Mouse (Mus musculus) olfactory bulb, adult 2 months (tissue): Measurements from ENCODE around the gene Hist1h4f. TPM values are rescaled to one million over a fixed set of nuclear protein-coding genes. Genes with fewer than 3 reads are reported as not detected.
"Not testable (repeated sequence)": the region's sequence is repeated elsewhere in the genome, so short reads cannot be mapped to it uniquely, and the experiment has no call there.

Experiments used
- H3K27ac ChIP-seq: fragments of 200-500 bp; 2 replicates; pipeline ENCODE4 v1.5.1; 2012; ENCODE audit warnings: low read depth, low read length; ENCODE audit not compliant: insufficient read depth
- H3K4me1 ChIP-seq: fragments of 200-500 bp; 2 replicates; pipeline ENCODE4 v1.6.1; 2012; ENCODE audit warnings: low read length; ENCODE audit not compliant: control insufficient read depth, insufficient read depth
- H3K4me3 ChIP-seq: fragments of 200-500 bp; 2 replicates; pipeline ENCODE4 v1.5.1; 2012; ENCODE audit warnings: mild to moderate bottlenecking, low read depth, low read length, moderate library complexity; ENCODE audit not compliant: insufficient read depth
- CTCF ChIP-seq: fragments of 200-500 bp; IDR thresholded peaks from 2 replicates; pipeline ENCODE4 v1.5.1; 2012; ENCODE audit warnings: low read depth, mild to moderate bottlenecking, low read length, moderate library complexity; ENCODE audit not compliant: insufficient read depth
- POLR2A ChIP-seq: fragments of 200-500 bp; IDR thresholded peaks from 2 replicates; pipeline ENCODE4 v1.6.1; 2012; ENCODE audit warnings: mild to moderate bottlenecking, low read depth, low read length, moderate library complexity; ENCODE audit not compliant: insufficient read depth
- WGBS: fragments of 180-500 bp; shearing (Covaris S2); methylation state at CpG from one replicate; pipeline ENCODE4 v1.1.7; 2018; 5-methylcytosine and 5-hydroxymethylcytosine counted together
- polyA plus RNA-seq: library from polyadenylated mRNA; stranded (reverse); fragments of >200 nt; gene quantifications from 2 replicates; pipeline ENCODE4 v1.2.4, GENCODE M21; 2012; ENCODE audit warnings: low replicate concordance; ENCODE audit not compliant: missing spikeins, insufficient read depth, insufficient read length

The Hist1h4f gene
- polyA plus RNA-seq, 1 experiment: not detected

DNA sequence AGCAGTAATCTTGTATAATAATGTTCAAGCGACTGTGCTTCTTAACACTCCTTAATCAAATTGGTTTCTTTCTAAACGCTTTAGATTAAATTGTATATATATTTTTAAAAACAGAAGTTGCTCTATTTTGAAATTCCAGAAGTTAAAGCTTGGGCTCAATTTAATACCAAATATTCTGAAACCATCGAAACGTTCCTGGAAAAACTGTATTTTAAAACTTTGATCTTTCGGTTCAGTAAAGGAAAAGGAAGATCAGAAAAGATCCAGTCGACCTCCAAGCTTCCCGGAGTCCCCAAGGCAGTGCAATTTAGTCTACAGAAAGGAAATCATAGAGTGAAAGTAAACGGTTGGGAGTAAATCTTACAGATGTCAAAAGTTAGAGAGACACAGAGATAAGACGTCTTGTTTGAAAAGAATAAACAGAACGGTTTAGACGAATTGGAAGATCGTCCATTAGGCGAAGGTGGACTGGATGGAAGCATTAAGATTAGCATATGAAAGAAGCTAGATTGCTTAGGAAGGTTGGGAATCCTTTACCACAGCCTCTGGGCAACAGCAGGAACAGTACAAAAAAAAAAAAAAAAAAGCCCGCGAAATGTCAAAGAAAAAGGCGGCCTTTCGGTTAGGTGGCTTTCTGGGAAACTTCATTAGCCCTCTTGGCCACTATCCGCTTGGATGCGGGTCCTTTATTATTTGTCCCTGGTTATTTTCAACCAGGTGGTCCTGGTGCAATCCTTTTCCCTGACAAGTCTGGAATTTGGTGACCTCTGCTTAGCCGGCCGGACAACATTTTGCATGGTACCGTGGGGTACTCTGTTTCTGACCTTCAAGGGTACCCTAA is 34.9 kb upstream of the Hist1h4f start:
- WGBS: 1% methylated on average over 22 of the region's 22 CpGs
- TF ChIP-seq CTCF (no peak), POLR2A (no peak)
- Histone ChIP-seq H3K4me3 (peak overlapping the region; percentile 13; the same call in 1 of the 2 replicates), H3K4me1 (peaks cover 3% of the 10 kb centered on the region; the same call in 1 of the 2 replicates), H3K27ac (no peak overlapping the region)

DNA sequence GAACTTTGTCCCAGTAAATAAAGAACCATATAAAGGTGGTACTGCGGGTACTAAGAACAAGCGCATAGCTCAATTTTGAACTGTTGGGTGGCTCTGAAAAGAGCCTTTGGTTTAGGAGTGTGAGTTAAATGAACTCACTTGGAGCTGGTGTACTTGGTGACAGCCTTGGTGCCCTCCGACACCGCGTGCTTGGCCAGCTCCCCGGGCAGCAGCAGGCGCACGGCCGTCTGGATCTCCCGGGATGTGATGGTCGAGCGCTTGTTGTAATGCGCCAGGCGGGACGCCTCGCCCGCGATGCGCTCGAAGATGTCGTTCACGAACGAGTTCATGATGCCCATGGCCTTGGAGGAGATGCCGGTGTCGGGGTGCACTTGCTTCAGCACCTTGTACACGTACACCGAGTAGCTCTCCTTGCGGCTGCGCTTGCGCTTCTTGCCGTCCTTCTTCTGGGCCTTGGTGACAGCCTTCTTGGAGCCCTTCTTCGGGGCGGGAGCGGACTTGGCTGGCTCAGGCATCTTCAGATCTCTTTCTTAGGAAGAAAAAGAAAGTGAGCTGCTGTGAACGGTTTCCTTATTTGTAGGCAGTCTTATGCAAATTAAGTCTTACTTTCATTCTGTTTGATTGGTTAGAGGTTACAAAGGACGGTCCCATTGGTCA is 34.1 kb upstream of the Hist1h4f start:
- H3K4me1 ChIP-seq: not testable (repeated sequence)
- Histone ChIP-seq H3K4me3 (peak overlapping the region; percentile 55), H3K27ac (peak overlapping the region; percentile 90)
- TF ChIP-seq POLR2A: peak; percentile 53; the same call in 1 of the 2 replicates
- under 1% methylated on average over 26 of the region's 36 CpGs for whole genome bisulfite sequencing

DNA sequence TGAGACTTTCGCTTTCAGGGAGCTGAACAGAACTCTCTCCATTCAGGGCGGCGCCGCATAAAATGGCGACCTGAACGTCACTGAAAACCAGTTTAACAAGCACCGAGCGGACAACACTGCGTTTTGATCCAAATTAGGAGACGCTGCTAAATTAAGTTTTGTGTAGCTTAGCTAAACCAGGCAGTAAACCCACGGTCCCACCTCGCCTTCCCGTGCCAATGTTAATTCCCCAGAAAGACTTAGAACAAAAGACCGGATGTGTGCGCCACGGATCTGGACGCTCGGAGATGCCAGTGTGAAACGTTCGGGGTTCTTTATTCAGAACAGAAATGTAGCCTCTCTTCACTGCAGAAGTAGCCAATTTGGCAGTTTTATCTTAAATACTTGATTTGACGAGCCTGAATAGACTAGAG is 33.6 kb upstream of the Hist1h4f start:
- WGBS: under 1% methylated on average over 21 of the region's 21 CpGs
- Histone ChIP-seq H3K4me3 (peak overlapping the region; percentile 54), H3K4me1 (peaks cover 3% of the 10 kb centered on the region; the same call in 1 of the 2 replicates), H3K27ac (peak overlapping the region; percentile 90)
- no peak for TF ChIP-seq POLR2A
- no peak for TF ChIP-seq CTCF

DNA sequence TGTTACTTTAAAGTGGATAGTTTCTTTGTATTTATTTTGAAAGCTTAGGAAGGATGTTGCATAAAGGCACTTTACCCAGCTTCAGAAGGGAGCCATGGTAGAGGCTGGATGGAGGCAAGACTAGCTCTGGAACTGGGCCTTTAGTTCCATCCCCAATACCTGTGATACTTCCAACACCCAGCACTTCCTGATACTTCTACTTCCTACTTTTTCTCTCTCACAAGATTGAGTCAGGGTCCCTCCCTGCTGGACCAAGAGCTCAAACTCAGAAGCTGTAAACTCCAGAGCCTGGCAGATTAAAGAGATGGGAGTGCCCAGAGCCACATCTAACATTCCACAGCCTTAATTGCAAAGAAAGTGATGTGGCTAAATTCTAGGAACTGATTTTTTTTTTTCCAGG is 32.9 kb upstream of the Hist1h4f start:
- TF ChIP-seq CTCF (no peak), POLR2A (no peak)

DNA sequence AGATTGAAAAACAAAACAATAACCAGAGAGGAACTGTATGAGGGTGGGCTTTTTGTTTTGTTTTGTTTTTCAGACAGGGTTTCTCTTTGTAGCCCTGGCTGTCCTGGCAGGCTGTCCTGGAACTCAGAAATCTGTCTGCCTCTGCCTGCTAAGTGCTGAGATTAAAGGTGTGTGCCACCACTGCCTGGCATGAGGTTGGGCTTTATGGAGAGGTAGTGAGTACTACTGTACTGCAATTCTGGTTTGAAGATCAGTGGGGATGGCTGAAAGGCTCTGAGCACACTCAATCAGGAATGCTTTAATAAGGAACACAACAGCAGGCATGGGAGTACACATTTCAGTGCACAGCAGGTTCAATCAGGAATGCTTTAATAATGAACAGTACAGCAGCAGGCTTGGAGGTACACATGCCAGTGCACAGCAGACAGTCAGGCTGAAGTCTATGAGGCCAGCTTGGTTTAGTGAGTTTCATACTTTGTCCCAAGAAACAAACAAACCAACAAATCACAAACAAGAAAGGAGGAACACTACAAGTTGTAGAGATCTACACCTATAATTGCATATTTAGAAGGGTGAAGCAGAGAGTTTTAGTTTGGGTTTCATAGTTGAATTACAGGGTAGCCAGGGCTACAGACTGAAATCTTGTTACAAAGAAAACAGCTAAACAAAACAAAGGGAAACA is 32.1 kb upstream of the Hist1h4f start:
- Histone ChIP-seq H3K4me1 (peaks cover 3% of the 10 kb centered on the region; the same call in 1 of the 2 replicates), H3K27ac (no peak overlapping the region), H3K4me3 (no peak overlapping the region)
- TF ChIP-seq POLR2A (no peak), CTCF (no peak)

More for the DNA sequence above, 32.9 kb upstream of the Hist1h4f start:
- H3K27ac ChIP-seq: peak overlapping the region; percentile 51; the same call in 1 of the 2 replicates
- peaks cover 3% of the 10 kb centered on the region; the same call in 1 of the 2 replicates for H3K4me1 ChIP-seq
- no peak overlapping the region for H3K4me3 ChIP-seq

DNA sequence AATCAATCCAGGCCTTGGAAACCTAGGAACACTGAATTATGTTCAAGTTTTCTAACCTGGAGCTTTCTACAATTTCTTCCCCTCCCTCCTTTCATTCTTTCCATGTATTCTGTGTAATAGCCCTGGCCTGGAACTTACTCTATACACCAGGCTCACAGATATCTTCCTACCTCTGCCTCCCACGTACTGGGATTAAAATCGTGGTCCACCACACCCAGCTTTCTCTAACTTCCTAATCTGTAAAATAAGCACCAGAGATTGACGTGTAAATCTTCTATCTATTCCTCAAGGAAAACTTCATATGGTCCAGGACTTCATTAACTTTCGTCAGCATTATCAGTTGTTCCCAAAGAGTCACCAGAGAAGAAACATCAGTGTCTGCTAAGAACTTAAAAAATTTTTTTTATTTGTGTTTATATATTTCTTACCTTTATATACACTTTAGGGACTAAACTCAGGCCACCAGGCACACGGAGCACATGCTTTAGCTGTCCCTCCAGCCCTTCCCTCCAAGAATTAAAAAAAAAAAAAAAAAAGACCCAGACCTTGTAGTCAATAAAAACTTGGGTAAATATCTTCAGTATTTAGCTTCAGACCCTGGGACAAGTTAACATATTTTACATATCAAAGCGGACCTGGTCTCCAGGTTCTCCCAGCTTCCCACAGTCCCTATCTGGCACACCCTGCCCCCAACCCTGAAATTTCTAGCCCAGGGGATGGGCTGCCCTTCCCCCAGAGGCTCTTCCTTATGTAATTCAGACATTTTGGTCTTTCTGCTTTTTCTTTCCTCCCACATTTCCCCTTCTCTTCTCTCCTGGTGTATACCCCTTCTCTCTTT is 31.0 kb upstream of the Hist1h4f start:
- 13% methylated on average over 6 of the region's 6 CpGs for WGBS
- peak overlapping the region; percentile 45; the same call in 1 of the 2 replicates for H3K27ac ChIP-seq
- H3K4me1 ChIP-seq: peaks cover 3% of the 10 kb centered on the region; the same call in 1 of the 2 replicates
- TF ChIP-seq POLR2A (no peak), CTCF (no peak)
- H3K4me3 ChIP-seq: no peak overlapping the region; the same call in 1 of the 2 replicates

DNA sequence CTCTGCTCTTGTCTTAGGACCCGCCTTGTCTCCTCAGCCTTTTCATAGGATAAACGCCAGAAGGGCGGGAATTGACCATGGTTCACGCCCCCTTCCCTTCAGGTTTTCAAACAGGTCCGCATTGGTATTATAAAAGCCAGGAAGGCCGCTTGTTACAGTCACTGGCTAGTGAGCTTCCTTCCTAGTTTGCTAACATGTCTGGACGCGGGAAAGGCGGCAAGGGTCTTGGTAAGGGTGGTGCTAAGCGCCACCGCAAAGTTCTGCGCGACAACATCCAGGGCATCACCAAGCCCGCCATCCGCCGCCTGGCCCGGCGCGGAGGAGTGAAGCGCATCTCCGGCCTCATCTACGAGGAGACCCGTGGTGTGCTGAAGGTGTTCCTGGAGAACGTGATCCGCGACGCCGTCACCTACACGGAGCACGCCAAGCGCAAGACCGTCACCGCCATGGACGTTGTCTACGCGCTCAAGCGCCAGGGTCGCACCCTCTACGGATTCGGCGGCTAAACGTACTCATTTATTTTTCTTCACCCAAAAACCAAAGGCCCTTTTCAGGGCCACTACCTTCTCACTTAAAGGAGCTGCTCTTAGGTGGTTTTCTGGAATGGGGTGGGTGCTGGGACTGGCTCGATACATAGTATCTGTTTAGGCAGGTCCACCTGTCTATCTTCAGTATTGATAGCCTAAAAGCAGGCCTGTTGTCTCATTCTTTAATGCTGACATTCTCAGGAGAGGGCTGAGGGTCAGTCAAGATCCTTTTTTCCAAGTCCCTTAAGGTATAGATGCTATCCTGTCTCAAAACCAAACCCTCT is 30.2 kb upstream of the Hist1h4f start, which contains the start of gene Hist1h4d:
Gene Hist1h4d, plus strand, starts transcription at position 191 of the 811 bp plus-strand sequence.
- WGBS: under 1% methylated on average over 43 of the region's 43 CpGs
- peak within 1 kb of the TSS; percentile 71 for H3K4me3 ChIP-seq
- peaks cover 3% of the 10 kb centered on the region; the same call in 1 of the 2 replicates for H3K4me1 ChIP-seq
- peak within 1 kb of the TSS; percentile 45; the same call in 1 of the 2 replicates for H3K27ac ChIP-seq
- TF ChIP-seq CTCF: no peak
- TF ChIP-seq POLR2A: peak; percentile 97
